Mouse (Mus musculus) midbrain, embryonic 14.5 days (tissue): ENCODE measurements around the gene Prkcg. TPM values are rescaled to one million over a fixed set of nuclear protein-coding genes. Genes with fewer than 3 reads are reported as not detected.

Experiments
- ATAC-seq: fragments of 200-750 bp; cut with Nextera tagmentation; 2 replicates; pipeline ENCODE4 v1.8.0; 2017; ENCODE audit warnings: moderate number of reproducible peaks, moderate library complexity; ENCODE audit not compliant: low FRiP score, low TSS enrichment
- DNase-seq: peaks from one replicate; pipeline ENCODE4 v3.0.0-alpha.2; 2015
- H3K27ac ChIP-seq: fragments of 300-500 bp; sonication (generic); replicated peaks from 2 replicates; pipeline ENCODE4 v1.5.1; 2014; ENCODE audit warnings: mild to moderate bottlenecking, low read depth, low read length, moderate library complexity
- H3K27me3 ChIP-seq: fragments of 300-500 bp; sonication (generic); 2 replicates; pipeline ENCODE4 v1.6.1; 2014; ENCODE audit warnings: low read length, control low read depth, mixed read lengths; ENCODE audit not compliant: control insufficient read depth, insufficient read depth
- H3K36me3 ChIP-seq: fragments of 300-500 bp; sonication (generic); 2 replicates; pipeline ENCODE4 v1.6.1; 2014; ENCODE audit warnings: low read length, control low read depth; ENCODE audit not compliant: control insufficient read depth, insufficient read depth
- H3K4me1 ChIP-seq: fragments of 300-500 bp; sonication (generic); 2 replicates; pipeline ENCODE4 v1.6.1; 2014; ENCODE audit warnings: mild to moderate bottlenecking, antibody characterized with exemption, low read length, control low read depth; ENCODE audit not compliant: control insufficient read depth, insufficient read depth
- H3K4me2 ChIP-seq: fragments of 300-500 bp; sonication (generic); 2 replicates; pipeline ENCODE4 v1.6.1; 2014; ENCODE audit warnings: mild to moderate bottlenecking, low read length, moderate library complexity
- H3K4me3 ChIP-seq: fragments of 300-500 bp; sonication (generic); replicated peaks from 2 replicates; pipeline ENCODE4 v1.5.1; 2014; ENCODE audit warnings: low read depth, low read length
- H3K9ac ChIP-seq: fragments of 300-500 bp; sonication (generic); replicated peaks from 2 replicates; pipeline ENCODE4 v1.6.1; 2014; ENCODE audit warnings: mild to moderate bottlenecking, low read length, moderate library complexity
- H3K9me3 ChIP-seq: fragments of 300-500 bp; sonication (generic); 2 replicates; pipeline ENCODE4 v1.6.1; 2016; ENCODE audit warnings: low read length, control low read depth, mixed read lengths; ENCODE audit not compliant: control insufficient read depth
- WGBS: fragments of 180-500 bp; shearing (Covaris S2); extraction: QIAGEN DNeasy Blood & Tissue Kit; methylation state at CpG from one replicate; pipeline ENCODE4 v1.1.7; 2014; 5-methylcytosine and 5-hydroxymethylcytosine counted together
- polyA plus RNA-seq: library from polyadenylated mRNA; unstranded; fragments of >200 nt; fragmentation: Nextera tagmentation; extraction: Ambion mirVana; gene quantifications from 2 replicates; pipeline ENCODE4 v1.2.1, GENCODE M21; 2014

Prkcg gene
- polyA plus RNA-seq, 1 experiment from 2014 or later = 1.3 TPM

DNA sequence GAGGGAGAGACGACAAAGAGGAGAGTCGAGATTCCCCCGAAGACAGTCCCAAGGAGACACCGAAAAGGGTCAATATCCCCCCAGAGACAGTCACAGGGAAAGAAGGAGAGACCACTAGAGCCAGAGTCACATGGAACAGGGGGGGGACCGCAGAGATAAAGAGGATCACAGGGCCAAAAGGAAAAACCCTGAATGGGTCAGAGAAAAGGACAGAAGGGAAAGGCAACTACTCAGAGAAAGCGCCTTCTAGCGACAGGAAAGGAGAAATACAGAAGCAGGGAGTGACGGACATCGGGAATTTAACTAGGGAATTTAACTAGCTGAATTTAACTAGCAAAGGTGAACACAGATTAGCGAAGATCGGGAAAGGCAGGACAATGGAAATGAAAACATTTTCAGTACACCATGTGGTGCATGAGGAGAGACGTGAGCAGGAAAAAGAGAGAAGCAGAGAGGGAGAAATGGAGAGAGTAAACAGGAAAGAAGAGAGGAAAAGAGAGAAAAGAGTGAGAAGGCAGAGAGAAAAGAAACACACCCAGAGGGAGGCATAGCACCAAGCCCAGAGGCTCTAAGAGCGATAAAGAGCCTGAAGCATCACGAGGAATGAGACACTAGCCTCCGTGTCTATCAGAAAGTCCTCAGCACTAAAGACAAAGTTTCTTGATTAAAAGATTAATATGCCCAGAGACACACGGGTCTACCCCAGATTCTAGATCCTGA is 13.7 kb downstream of the Prkcg start:
- H3K9me3 ChIP-seq = no peaks in the 10 kb centered on the region
- no peak for ATAC-seq
- peak overlapping the region; percentile 40 for H3K4me3 ChIP-seq
- peaks cover 23% of the 10 kb centered on the region; the same call in 1 of the 2 replicates for H3K27me3 ChIP-seq
- H3K27ac ChIP-seq = no peak overlapping the region
- 1% methylated on average over 16 of the region's 16 CpGs for whole genome bisulfite sequencing
- H3K4me1 ChIP-seq = peaks cover 27% of the 10 kb centered on the region
- peak overlapping the region; percentile 78 for H3K4me2 ChIP-seq
- peak; percentile 75 for DNase-seq
- H3K9ac ChIP-seq = peak overlapping the region; percentile 42; the same call in 1 of the 2 replicates
- peaks cover 11% of the 10 kb centered on the region for H3K36me3 ChIP-seq

- no peaks in the 10 kb centered on the region for H3K9me3 ChIP-seq
- peak overlapping the region; percentile 40 for H3K4me3 ChIP-seq
- H3K36me3 ChIP-seq = peaks cover 6% of the 10 kb centered on the region
- H3K4me2 ChIP-seq = peak overlapping the region; percentile 78
- DNase-seq = peak; percentile 77
- H3K4me1 ChIP-seq = peaks cover 27% of the 10 kb centered on the region
- H3K9ac ChIP-seq = peak overlapping the region; percentile 42
- no peak overlapping the region for H3K27ac ChIP-seq
- peaks cover 23% of the 10 kb centered on the region; the same call in 1 of the 2 replicates for H3K27me3 ChIP-seq
- peak; percentile 66 for ATAC-seq
- WGBS = 0% methylated on average over 29 of the region's 29 CpGs
Measured at GRCm38 (mm10) chr7:3303276-3303781, 14.3 kb downstream of the Prkcg start.

GRCm38 (mm10) chr7:3303789-3304188 is 14.8 kb downstream of the Prkcg start:
- H3K9me3 ChIP-seq = no peaks in the 10 kb centered on the region
- WGBS = 2% methylated on average over 12 of the region's 12 CpGs
- peak overlapping the region; percentile 42 for H3K9ac ChIP-seq
- DNase-seq (peak; percentile 35), ATAC-seq (peak; percentile 21; the same call in 1 of the 2 replicates)
- H3K4me2 ChIP-seq = peak overlapping the region; percentile 78
- H3K36me3 ChIP-seq = peaks cover 1% of the 10 kb centered on the region; the same call in 1 of the 2 replicates
- no peak overlapping the region for H3K27ac ChIP-seq
- peak overlapping the region; percentile 40 for H3K4me3 ChIP-seq
- H3K27me3 ChIP-seq = peaks cover 23% of the 10 kb centered on the region; the same call in 1 of the 2 replicates
- H3K4me1 ChIP-seq = peaks cover 27% of the 10 kb centered on the region

DNA sequence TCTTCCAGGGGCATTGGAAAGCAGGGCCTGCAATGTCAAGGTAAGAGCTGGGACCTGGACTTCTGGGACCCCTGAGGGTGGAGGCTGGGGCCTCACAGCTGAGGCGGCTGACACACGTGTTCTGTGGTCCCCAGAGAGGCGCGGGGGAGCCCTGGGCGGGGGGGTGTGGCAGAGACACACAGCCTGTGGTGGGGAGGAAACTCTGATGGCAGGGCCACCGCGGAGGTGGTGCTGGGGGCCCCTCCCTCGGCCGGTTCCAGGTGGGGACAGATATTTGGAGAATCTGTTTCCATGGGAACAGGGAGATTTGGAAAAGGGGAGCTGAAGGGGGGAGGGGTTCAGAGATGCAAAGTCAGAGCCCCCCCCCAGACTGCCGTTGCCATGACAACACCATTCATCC is 15.3 kb downstream of the Prkcg start:
- DNase-seq (peak; percentile 47), ATAC-seq (peak; percentile 59)
- under 1% methylated on average over 10 of the region's 10 CpGs for WGBS
- no peaks in the 10 kb centered on the region for H3K9me3 ChIP-seq
- H3K4me2 ChIP-seq = peak overlapping the region; percentile 78
- peak overlapping the region; percentile 40 for H3K4me3 ChIP-seq
- H3K27me3 ChIP-seq = peaks cover 23% of the 10 kb centered on the region; the same call in 1 of the 2 replicates
- H3K9ac ChIP-seq = no peak overlapping the region; the same call in 1 of the 2 replicates
- H3K4me1 ChIP-seq = peaks cover 27% of the 10 kb centered on the region
- H3K36me3 ChIP-seq = no peaks in the 10 kb centered on the region
- H3K27ac ChIP-seq = no peak overlapping the region

DNA sequence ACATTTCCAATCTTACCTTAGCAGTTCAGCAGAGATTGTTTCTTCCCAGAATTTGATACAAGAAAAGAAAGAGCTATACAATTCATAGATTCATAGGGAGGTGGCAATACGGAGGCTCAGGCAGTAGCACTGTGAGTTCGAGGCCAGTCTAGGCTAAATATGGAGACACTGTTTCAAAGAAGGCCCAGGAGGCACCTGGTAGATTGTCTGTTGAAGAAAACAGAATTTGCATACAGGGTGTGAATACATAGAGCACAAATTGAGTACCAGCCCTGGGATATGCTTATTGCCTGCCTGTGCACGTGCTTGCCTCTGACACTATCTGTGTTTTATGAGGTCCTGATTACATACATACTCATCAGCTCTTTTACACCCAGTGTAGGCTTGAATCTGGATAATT is 17.4 kb downstream of the Prkcg start:
- no peak for DNase-seq
- Histone ChIP-seq H3K4me1 (peaks cover 27% of the 10 kb centered on the region), H3K9me3 (0 out of 2 replicates have a peak, but pooled peaks cover 3% of the 10 kb centered on the region), H3K36me3 (no peaks in the 10 kb centered on the region), H3K27me3 (peaks cover 14% of the 10 kb centered on the region; the same call in 1 of the 2 replicates), H3K4me3 (no peak overlapping the region), H3K27ac (no peak overlapping the region), H3K9ac (no peak overlapping the region), H3K4me2 (no peak overlapping the region)
- 76% methylated on average over 3 of the region's 3 CpGs for WGBS
- ATAC-seq = no peak

GRCm38 (mm10) chr7:3308646-3309045 is 19.7 kb downstream of the Prkcg start:
- Histone ChIP-seq H3K4me2 (no peak overlapping the region), H3K4me3 (no peak overlapping the region), H3K27ac (no peak overlapping the region), H3K9me3 (0 out of 2 replicates have a peak, but pooled peaks cover 3% of the 10 kb centered on the region), H3K36me3 (no peaks in the 10 kb centered on the region), H3K9ac (no peak overlapping the region), H3K27me3 (peaks cover 4% of the 10 kb centered on the region; the same call in 1 of the 2 replicates), H3K4me1 (peaks cover 12% of the 10 kb centered on the region)
- 78% methylated on average over 4 of the region's 4 CpGs for WGBS
- ATAC-seq = no peak
- no peak for DNase-seq

- 97% methylated on average over 7 of the region's 7 CpGs for WGBS
- Histone ChIP-seq H3K9me3 (0 out of 2 replicates have a peak, but pooled peaks cover 3% of the 10 kb centered on the region), H3K4me3 (no peak overlapping the region), H3K27me3 (no peaks in the 10 kb centered on the region), H3K27ac (no peak overlapping the region), H3K9ac (no peak overlapping the region), H3K36me3 (no peaks in the 10 kb centered on the region), H3K4me1 (no peaks in the 10 kb centered on the region), H3K4me2 (no peak overlapping the region)
- ATAC-seq (no peak), DNase-seq (no peak)
Measured at GRCm38 (mm10) chr7:3310233-3310632, 21.3 kb downstream of the Prkcg start.

- whole genome bisulfite sequencing = 88% methylated on average over 8 of the region's 8 CpGs
- DNase-seq (no peak), ATAC-seq (no peak)
- 0 out of 2 replicates have a peak, but pooled peaks cover 3% of the 10 kb centered on the region for H3K9me3 ChIP-seq
- H3K36me3 ChIP-seq = no peaks in the 10 kb centered on the region
- no peak overlapping the region for H3K4me3 ChIP-seq
- H3K4me2 ChIP-seq = no peak overlapping the region
- no peak overlapping the region for H3K9ac ChIP-seq
- no peaks in the 10 kb centered on the region for H3K27me3 ChIP-seq
- H3K4me1 ChIP-seq = no peaks in the 10 kb centered on the region
- no peak overlapping the region for H3K27ac ChIP-seq
Measured at GRCm38 (mm10) chr7:3313571-3313970, 24.6 kb downstream of the Prkcg start.
